Mouse (Mus musculus) kidney, embryonic 14.5 days (tissue): Measurements from ENCODE around the gene Uvrag. TPM values are rescaled to one million over a fixed set of nuclear protein-coding genes. Genes with fewer than 3 reads are reported as not detected.

Experiments used
- ATAC-seq: fragments of 200-750 bp; cut with Nextera tagmentation; 2 replicates; pipeline ENCODE4 v1.8.0; 2017; ENCODE audit warnings: moderate number of reproducible peaks, mild to moderate bottlenecking, moderate TSS enrichment, moderate library complexity; ENCODE audit not compliant: low FRiP score, low TSS enrichment
- H3K27ac ChIP-seq: fragments of 300-500 bp; sonication (generic); 2 replicates; pipeline ENCODE4 v1.5.1; 2014; ENCODE audit warnings: low read depth, mild to moderate bottlenecking, low read length, moderate library complexity, mixed read lengths
- H3K27me3 ChIP-seq: fragments of 300-500 bp; sonication (generic); 2 replicates; pipeline ENCODE4 v1.6.1; 2014; ENCODE audit warnings: mild to moderate bottlenecking, low read length; ENCODE audit not compliant: control insufficient read depth, insufficient read depth
- H3K36me3 ChIP-seq: fragments of 300-500 bp; sonication (generic); 2 replicates; pipeline ENCODE4 v1.6.1; 2014; ENCODE audit warnings: low read length, mixed read lengths; ENCODE audit not compliant: control insufficient read depth, insufficient read depth
- H3K4me1 ChIP-seq: fragments of 300-500 bp; sonication (generic); 2 replicates; pipeline ENCODE4 v1.6.1; 2014; ENCODE audit warnings: low read length, mixed read lengths; ENCODE audit not compliant: control insufficient read depth, insufficient read depth
- H3K4me2 ChIP-seq: fragments of 300-500 bp; sonication (generic); replicated peaks from 2 replicates; pipeline ENCODE4 v1.6.1; 2014; ENCODE audit warnings: low read depth, mild to moderate bottlenecking, low read length
- H3K4me3 ChIP-seq: fragments of 300-500 bp; sonication (generic); 2 replicates; pipeline ENCODE4 v1.5.1; 2014; ENCODE audit warnings: mild to moderate bottlenecking, low read length
- H3K9ac ChIP-seq: fragments of 300-500 bp; sonication (generic); 2 replicates; pipeline ENCODE4 v1.6.1; 2014; ENCODE audit warnings: low read depth, mild to moderate bottlenecking, low read length, moderate library complexity
- H3K9me3 ChIP-seq: fragments of 300-500 bp; sonication (generic); 2 replicates; pipeline ENCODE4 v1.6.1; 2016; ENCODE audit warnings: low read length; ENCODE audit not compliant: control insufficient read depth
- WGBS: fragments of 180-500 bp; shearing (Covaris S2); extraction: QIAGEN DNeasy Blood & Tissue Kit; methylation state at CpG from one replicate; pipeline ENCODE4 v1.1.7; 2014; 5-methylcytosine and 5-hydroxymethylcytosine counted together
- polyA plus RNA-seq: library from polyadenylated mRNA; unstranded; fragments of >200 nt; fragmentation: Nextera tagmentation; extraction: Ambion mirVana; gene quantifications from 2 replicates; pipeline ENCODE4 v1.2.1, GENCODE M21; 2014

Gene Uvrag
- polyA plus RNA-seq, 1 experiment from 2014 or later: 22.7 TPM

DNA sequence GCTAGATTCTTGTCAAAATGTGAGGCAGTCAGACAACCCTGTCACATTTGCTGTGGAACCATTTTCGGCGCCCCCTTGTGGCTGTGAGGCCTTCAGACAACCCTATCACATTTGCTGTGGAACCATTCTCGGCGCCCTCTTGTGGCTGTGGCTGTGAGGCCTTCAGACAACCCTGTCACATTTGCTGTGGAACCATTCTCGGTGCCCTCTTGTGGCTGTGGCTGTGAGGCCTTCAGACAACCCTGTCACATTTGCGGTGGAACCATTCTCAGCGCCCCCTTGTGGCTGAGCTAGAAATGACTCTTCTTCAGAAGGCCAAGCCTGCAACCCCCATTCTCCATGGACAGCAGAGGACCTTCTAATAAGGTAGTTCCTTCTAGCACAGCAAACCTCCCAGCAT is 10.4 kb upstream of the Uvrag start:
- Histone ChIP-seq H3K9me3 (no peaks in the 10 kb centered on the region), H3K4me2 (no peak overlapping the region), H3K27me3 (no peaks in the 10 kb centered on the region), H3K36me3 (no peaks in the 10 kb centered on the region), H3K9ac (no peak overlapping the region), H3K4me1 (peaks cover 10% of the 10 kb centered on the region; the same call in 1 of the 2 replicates), H3K27ac (no peak overlapping the region), H3K4me3 (no peak overlapping the region)
- 5% methylated on average over 7 of the region's 7 CpGs for WGBS
- peak; percentile 37 for ATAC-seq

DNA sequence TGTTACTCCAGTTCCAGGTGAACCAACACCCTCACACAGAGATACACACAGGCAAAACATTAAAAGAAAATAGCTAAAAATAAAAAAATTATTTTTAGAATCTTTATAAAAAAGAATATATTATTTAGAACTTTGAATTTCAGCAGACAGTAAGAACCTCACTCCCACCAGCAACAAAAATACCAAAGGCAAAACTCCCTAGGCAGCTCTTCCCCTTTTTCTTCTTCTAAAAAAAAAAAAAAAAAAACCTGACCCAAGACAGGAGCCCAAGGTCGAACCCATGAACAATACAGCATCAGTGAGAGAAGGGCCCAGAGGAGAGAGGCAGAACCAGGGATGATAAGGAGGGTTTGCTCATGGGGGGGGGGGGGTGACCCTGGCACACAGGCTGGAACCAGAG is 8.1 kb upstream of the Uvrag start:
- H3K9me3 ChIP-seq: no peaks in the 10 kb centered on the region
- no peaks in the 10 kb centered on the region for H3K4me1 ChIP-seq
- ATAC-seq: no peak
- no peak overlapping the region for H3K27ac ChIP-seq
- H3K36me3 ChIP-seq: no peaks in the 10 kb centered on the region
- 62% methylated on average over 1 of the region's 1 CpGs for whole genome bisulfite sequencing
- no peak overlapping the region for H3K9ac ChIP-seq
- no peak overlapping the region for H3K4me2 ChIP-seq
- H3K4me3 ChIP-seq: no peak overlapping the region
- no peaks in the 10 kb centered on the region for H3K27me3 ChIP-seq

GRCm38 (mm10) chr7:99147494-99147893 is 6.6 kb upstream of the Uvrag start:
- ATAC-seq: no peak
- H3K9me3 ChIP-seq: no peaks in the 10 kb centered on the region
- no peaks in the 10 kb centered on the region for H3K27me3 ChIP-seq
- H3K27ac ChIP-seq: no peak overlapping the region
- no peaks in the 10 kb centered on the region for H3K36me3 ChIP-seq
- 87% methylated on average over 7 of the region's 7 CpGs for WGBS
- no peak overlapping the region for H3K9ac ChIP-seq
- H3K4me3 ChIP-seq: no peak overlapping the region
- H3K4me2 ChIP-seq: no peak overlapping the region
- H3K4me1 ChIP-seq: peaks cover 2% of the 10 kb centered on the region; the same call in 1 of the 2 replicates

DNA sequence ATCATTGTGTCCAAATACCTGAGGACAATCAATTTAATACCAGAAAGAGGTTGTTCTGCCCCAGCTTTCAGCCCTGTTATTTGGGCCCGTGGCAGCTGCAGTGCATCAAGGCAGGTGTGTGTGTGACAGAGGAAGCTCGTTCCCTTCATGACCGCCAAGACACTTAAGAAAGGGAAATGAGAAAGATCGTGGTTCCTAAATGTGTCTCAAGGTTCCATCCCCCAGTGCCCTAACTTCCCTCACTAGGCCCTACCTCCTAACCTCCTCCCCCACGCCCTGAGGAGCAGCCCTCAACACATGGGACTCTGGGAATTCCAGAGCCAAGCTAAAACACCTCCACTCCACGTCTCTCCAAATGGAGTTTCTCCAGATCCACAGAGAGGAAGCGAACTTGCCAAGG is 6.0 kb upstream of the Uvrag start:
- ATAC-seq: no peak
- no peaks in the 10 kb centered on the region for H3K27me3 ChIP-seq
- H3K4me3 ChIP-seq: no peak overlapping the region
- peaks cover 2% of the 10 kb centered on the region; the same call in 1 of the 2 replicates for H3K4me1 ChIP-seq
- no peak overlapping the region for H3K4me2 ChIP-seq
- H3K36me3 ChIP-seq: no peaks in the 10 kb centered on the region
- H3K9me3 ChIP-seq: no peaks in the 10 kb centered on the region
- no peak overlapping the region for H3K27ac ChIP-seq
- 49% methylated on average over 7 of the region's 7 CpGs for WGBS
- H3K9ac ChIP-seq: no peak overlapping the region

- Histone ChIP-seq H3K9me3 (no peaks in the 10 kb centered on the region), H3K4me2 (no peak overlapping the region), H3K4me3 (no peak overlapping the region), H3K4me1 (peaks cover 2% of the 10 kb centered on the region; the same call in 1 of the 2 replicates), H3K27me3 (no peaks in the 10 kb centered on the region), H3K9ac (no peak overlapping the region), H3K36me3 (no peaks in the 10 kb centered on the region), H3K27ac (no peak overlapping the region)
- ATAC-seq: no peak
- 43% methylated on average over 7 of the region's 7 CpGs for WGBS
These were observed 5.1 kb upstream of the Uvrag start for GRCm38 (mm10) chr7:99146011-99146410.

- Histone ChIP-seq H3K4me3 (no peak overlapping the region), H3K4me1 (peaks cover 2% of the 10 kb centered on the region; the same call in 1 of the 2 replicates), H3K27ac (no peak overlapping the region), H3K27me3 (no peaks in the 10 kb centered on the region), H3K9ac (no peak overlapping the region), H3K9me3 (no peaks in the 10 kb centered on the region), H3K4me2 (no peak overlapping the region), H3K36me3 (no peaks in the 10 kb centered on the region)
- 72% methylated on average over 11 of the region's 11 CpGs for WGBS
- no peak for ATAC-seq
These were observed 3.7 kb upstream of the Uvrag start for GRCm38 (mm10) chr7:99144616-99145015.

- Histone ChIP-seq H3K9me3 (no peaks in the 10 kb centered on the region), H3K4me3 (no peak overlapping the region), H3K27ac (no peak overlapping the region), H3K9ac (no peak overlapping the region), H3K36me3 (no peaks in the 10 kb centered on the region), H3K4me1 (peaks cover 9% of the 10 kb centered on the region; the same call in 1 of the 2 replicates), H3K4me2 (no peak overlapping the region), H3K27me3 (no peaks in the 10 kb centered on the region)
- WGBS: 49% methylated on average over 3 of the region's 3 CpGs
- ATAC-seq: no peak
These were observed 2.3 kb upstream of the Uvrag start for GRCm38 (mm10) chr7:99143244-99143643.

DNA sequence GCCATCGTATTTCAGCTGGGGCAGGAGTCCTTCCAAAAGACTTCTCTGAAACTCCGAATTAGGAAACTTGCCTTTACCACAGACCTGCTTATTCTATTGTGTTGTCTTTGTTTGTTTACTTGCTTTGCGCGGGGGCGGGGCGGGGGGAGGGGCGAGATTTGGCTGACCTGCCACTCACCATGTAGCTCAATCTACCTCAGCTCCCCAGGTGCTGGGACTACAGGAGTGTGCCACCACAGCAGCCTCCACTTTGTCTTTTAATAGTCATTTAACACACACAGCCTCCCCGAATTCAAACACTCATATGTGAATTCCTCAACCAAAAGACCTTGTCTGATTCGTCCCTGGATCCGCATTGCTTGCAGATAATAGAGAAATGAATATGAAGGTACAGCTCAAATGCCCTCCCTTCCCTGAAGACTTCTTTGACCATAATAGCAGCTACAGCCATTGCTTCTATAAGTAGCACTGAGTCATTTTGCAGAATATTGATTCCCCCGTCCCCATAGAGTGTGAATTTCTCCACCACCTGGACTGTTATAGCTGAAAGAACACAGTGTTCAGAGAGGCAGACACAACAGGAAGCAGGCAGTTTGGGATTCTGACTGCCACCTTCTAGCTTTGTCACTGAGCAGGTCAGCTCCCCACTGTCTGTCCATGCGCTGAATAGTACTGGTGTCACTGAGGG is 1.1 kb upstream of the Uvrag start:
- no peak overlapping the region for H3K9ac ChIP-seq
- no peaks in the 10 kb centered on the region for H3K9me3 ChIP-seq
- no peak for ATAC-seq
- H3K27me3 ChIP-seq: no peaks in the 10 kb centered on the region
- WGBS: 33% methylated on average over 12 of the region's 12 CpGs
- H3K4me1 ChIP-seq: peaks cover 9% of the 10 kb centered on the region; the same call in 1 of the 2 replicates
- peak overlapping the region; percentile 59 for H3K4me2 ChIP-seq
- H3K27ac ChIP-seq: no peak overlapping the region
- peak overlapping the region; percentile 84 for H3K4me3 ChIP-seq
- no peaks in the 10 kb centered on the region for H3K36me3 ChIP-seq

GRCm38 (mm10) chr7:99140511-99140910 is 430 bp downstream of the Uvrag start:
- Histone ChIP-seq H3K4me1 (peaks cover 9% of the 10 kb centered on the region; the same call in 1 of the 2 replicates), H3K4me3 (peak overlapping the region; percentile 84), H3K27ac (peak overlapping the region; percentile 83), H3K9ac (peak overlapping the region; percentile 84), H3K36me3 (no peaks in the 10 kb centered on the region), H3K9me3 (no peaks in the 10 kb centered on the region), H3K27me3 (no peaks in the 10 kb centered on the region), H3K4me2 (peak overlapping the region; percentile 51)
- no peak; the same call in 1 of the 2 replicates for ATAC-seq
- WGBS: under 1% methylated on average over 32 of the region's 39 CpGs
